Mouse (Mus musculus): Measurements from ENCODE around the gene Dnah11. TPM values are rescaled to one million over a fixed set of nuclear protein-coding genes. Genes with fewer than 3 reads are reported as not detected.
A peak's percentile ranks its signal among the peaks of the same experiment; 100 is the strongest.

Dnah11 gene
- polyA plus RNA-seq, 1 experiment from 2014 or later, result 0.19 TPM

DNA sequence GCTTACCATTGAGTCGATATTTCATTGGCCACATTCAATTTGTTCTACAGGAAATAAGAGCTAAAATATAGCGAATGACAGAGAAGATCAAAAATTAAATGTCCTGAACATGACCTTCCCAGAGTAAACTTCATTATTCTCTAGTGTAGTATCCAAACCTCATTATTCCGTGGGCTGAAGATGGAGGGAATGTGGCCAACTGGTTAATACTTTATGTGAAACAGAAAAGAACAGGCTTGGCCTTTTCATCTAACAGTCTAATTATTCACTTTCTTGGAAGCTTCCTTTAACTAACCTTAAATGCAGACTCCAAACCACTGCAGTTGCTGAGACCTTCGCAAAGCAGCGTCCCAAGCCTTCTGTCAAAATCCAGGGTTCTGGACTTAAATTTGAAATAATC, 41.9 kb downstream of the Dnah11 start:
- Histone ChIP-seq H3K9me3 (no peaks in the 10 kb centered on the region), H3K27me3 (no peaks in the 10 kb centered on the region), H3K4me1 (no peaks in the 10 kb centered on the region), H3K9ac (replicated peaks) (no peak overlapping the region), H3K4me2 (replicated peaks) (no peak overlapping the region), H3K27ac (replicated peaks) (no peak overlapping the region), H3K36me3 (no peaks in the 10 kb centered on the region), H3K4me3 (no peak overlapping the region)
- WGBS, result 92% methylated on average over 5 of the region's 5 CpGs
- no peak for ATAC-seq (ENCODE audit: low FRiP score, low read depth)

DNA sequence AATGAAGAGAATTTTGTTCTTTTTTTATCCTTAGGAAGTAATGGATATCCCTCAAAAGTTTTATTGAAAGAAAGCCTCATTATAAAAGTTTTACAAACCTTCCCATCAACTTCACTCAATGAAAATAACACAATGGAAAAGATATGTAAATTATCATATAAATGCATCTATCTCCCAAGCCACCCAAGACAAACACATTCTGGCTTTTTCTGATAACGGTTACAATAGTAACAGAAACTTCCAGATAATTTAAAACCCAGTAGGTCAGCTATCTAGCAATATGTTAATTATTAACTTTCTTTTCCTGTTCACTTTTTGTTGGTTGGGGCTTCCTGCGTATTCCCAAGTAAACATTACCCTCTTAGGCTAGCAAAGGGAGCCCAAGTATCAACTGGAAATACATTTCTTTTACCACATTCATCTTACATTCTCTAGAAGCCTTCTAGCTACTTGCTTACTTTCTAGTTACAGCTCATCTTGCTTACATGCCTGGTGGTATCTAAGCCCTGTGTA, 51.3 kb downstream of the Dnah11 start:
- Histone ChIP-seq H3K27me3 (no peaks in the 10 kb centered on the region), H3K4me2 (replicated peaks) (no peak overlapping the region), H3K9ac (replicated peaks) (no peak overlapping the region), H3K9me3 (no peaks in the 10 kb centered on the region), H3K4me1 (no peaks in the 10 kb centered on the region), H3K4me3 (no peak overlapping the region), H3K27ac (replicated peaks) (no peak overlapping the region), H3K36me3 (no peaks in the 10 kb centered on the region)
- WGBS, result 86% methylated on average over 2 of the region's 2 CpGs
- no peak for ATAC-seq (ENCODE audit: low FRiP score, low read depth)

DNA sequence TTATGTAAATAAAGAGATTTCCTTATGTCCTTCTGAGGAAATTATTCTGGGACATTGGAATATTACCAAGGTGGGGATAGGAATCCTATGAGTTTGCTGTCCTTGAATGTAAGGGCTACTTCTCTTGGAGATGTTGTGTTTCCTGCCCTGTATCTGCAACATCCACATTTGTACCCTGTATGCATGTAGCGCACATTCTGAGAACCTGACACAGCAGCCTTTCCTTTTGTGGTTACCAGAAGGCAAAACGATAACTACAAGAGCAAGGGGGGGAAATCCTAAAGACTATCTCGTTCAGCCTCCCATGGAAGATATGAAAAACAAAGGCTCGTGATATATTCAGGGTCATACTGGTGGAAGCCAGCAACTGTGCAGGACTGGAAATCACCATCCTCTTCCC, 70.7 kb downstream of the Dnah11 start:
- Histone ChIP-seq H3K4me2 (replicated peaks) (no peak overlapping the region), H3K9ac (replicated peaks) (no peak overlapping the region), H3K36me3 (no peaks in the 10 kb centered on the region), H3K27me3 (no peaks in the 10 kb centered on the region), H3K4me3 (no peak overlapping the region), H3K27ac (replicated peaks) (no peak overlapping the region), H3K4me1 (no peaks in the 10 kb centered on the region), H3K9me3 (no peaks in the 10 kb centered on the region)
- no peak for ATAC-seq (ENCODE audit: low FRiP score, low read depth)
- 86% methylated on average over 4 of the region's 4 CpGs for WGBS

DNA sequence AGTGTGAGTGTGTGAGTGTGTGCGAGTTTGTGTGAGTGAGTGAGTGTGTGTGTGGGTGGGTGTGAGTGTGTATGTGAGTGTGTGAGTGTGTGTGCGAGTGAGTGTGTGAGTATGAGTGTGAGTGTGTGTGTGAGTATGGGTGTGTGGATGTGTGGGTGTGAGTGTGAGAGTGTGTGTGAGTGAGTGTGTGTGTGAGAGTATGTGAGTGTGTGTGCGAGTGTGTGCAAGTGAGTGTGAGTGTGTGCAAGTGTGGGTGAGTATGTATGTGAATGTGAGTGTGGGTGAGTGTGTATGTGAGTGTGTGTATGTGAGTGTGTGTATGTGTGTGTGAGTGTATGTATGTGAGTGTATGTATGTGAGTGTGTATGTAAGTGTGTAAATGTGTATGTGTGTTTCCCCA, 79.2 kb downstream of the Dnah11 start:
- Histone ChIP-seq H3K27me3 (no peaks in the 10 kb centered on the region), H3K4me2 (replicated peaks) (no peak overlapping the region), H3K9me3 (no peaks in the 10 kb centered on the region), H3K4me3 (no peak overlapping the region), H3K4me1 (no peaks in the 10 kb centered on the region), H3K36me3 (no peaks in the 10 kb centered on the region), H3K9ac (replicated peaks) (no peak overlapping the region), H3K27ac (replicated peaks) (no peak overlapping the region)
- ATAC-seq (ENCODE audit: low FRiP score, low read depth), result no peak
- WGBS, result 99% methylated on average over 3 of the region's 3 CpGs

DNA sequence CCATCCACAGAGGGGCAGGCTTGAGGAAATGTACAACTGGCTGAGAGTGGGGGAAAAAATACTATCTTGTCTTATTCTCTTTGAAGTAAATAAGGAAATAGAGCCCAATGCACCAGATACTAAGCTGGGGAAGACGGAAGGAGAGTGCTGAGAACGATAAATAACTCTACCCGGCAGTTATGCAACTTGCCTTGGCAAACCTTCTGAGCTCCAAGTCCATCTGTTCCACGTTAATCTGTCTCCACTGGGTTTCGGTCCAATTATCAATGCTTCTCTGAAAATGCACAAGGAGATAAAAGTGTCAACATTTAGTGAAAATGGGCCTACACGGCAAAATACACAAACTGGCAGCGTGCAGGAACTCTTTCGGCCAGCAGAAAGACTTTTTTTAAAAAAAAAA, 86.2 kb downstream of the Dnah11 start:
- no peaks in the 10 kb centered on the region for H3K36me3 ChIP-seq
- no peaks in the 10 kb centered on the region for H3K9me3 ChIP-seq
- H3K4me2 ChIP-seq (replicated peaks), result no peak overlapping the region
- 85% methylated on average over 8 of the region's 8 CpGs for WGBS
- no peaks in the 10 kb centered on the region for H3K27me3 ChIP-seq
- H3K4me1 ChIP-seq, result no peaks in the 10 kb centered on the region
- ATAC-seq (ENCODE audit: low FRiP score, low read depth), result no peak
- H3K9ac ChIP-seq (replicated peaks), result no peak overlapping the region
- H3K27ac ChIP-seq (replicated peaks), result no peak overlapping the region
- no peak overlapping the region for H3K4me3 ChIP-seq

DNA sequence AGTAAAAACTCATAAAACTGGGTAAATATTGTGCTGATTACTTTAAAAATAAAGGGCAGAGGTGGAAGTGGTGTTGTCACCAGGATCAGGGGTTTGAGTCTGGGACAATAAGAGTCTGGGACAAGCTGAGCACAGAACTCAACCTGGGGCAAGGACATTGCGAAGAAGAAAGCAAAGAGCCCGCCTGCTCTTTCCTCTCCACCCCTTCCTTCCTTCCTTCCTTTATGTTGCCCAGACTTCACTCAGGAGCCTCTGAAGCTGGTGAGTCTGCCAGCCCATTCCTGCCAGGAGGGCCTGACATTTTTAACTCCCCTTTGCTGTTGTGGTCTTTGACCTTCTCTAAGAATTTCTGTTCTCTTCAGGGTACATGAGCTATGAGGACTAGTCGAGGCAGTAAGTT, 86.9 kb downstream of the Dnah11 start:
- 86% methylated on average over 3 of the region's 3 CpGs for WGBS
- H3K4me1 ChIP-seq, result no peaks in the 10 kb centered on the region
- no peaks in the 10 kb centered on the region for H3K36me3 ChIP-seq
- H3K27ac ChIP-seq (replicated peaks), result no peak overlapping the region
- no peak overlapping the region for H3K9ac ChIP-seq (replicated peaks)
- H3K4me2 ChIP-seq (replicated peaks), result no peak overlapping the region
- no peak for ATAC-seq (ENCODE audit: low FRiP score, low read depth)
- H3K4me3 ChIP-seq, result no peak overlapping the region
- H3K27me3 ChIP-seq, result no peaks in the 10 kb centered on the region
- no peaks in the 10 kb centered on the region for H3K9me3 ChIP-seq

DNA sequence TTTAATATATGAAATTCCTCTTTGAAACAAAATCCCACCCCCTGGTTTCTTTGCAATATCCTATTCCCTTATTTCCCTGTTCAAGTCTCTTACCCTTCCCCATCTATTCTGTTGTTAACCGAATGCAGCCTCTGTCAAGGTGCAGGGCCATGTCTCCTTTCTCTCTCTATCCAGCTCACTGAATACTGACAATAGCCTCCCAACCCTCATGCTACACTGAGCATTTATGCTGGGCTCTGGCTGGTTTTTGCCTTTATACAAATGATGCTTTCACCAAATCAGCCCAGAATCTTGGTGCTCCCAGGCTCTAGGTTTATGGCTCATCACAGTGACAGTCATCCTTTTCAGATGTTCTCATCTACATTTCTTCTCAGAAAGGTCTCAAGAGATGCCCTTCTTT, 91.1 kb downstream of the Dnah11 start:
- Histone ChIP-seq H3K9ac (replicated peaks) (no peak overlapping the region), H3K27ac (replicated peaks) (no peak overlapping the region), H3K4me2 (replicated peaks) (no peak overlapping the region), H3K4me3 (no peak overlapping the region), H3K36me3 (no peaks in the 10 kb centered on the region), H3K4me1 (no peaks in the 10 kb centered on the region), H3K9me3 (no peaks in the 10 kb centered on the region), H3K27me3 (no peaks in the 10 kb centered on the region)
- no peak for ATAC-seq (ENCODE audit: low FRiP score, low read depth)
- 52% methylated on average over 1 of the region's 1 CpGs for WGBS

DNA sequence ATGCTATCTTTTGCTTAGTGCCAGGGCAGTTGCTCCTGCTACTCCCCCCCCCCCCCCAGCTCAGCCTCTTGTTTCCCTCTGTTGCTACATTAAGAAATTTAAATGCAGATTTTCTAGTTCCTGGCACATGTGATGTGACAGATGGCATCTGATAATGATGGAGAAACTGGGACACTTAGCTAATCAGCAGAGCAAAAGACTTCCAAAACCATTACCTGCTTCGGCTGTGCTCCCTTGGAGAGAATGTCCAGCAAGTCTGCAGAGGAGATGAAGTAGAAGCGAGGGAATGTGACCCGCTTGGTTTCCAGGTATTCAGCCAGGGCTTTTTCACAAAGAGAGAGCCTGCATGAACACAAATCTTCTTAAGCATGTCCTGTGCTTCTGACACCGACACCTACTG, 94.3 kb downstream of the Dnah11 start:
- no peak overlapping the region for H3K4me2 ChIP-seq (replicated peaks)
- no peaks in the 10 kb centered on the region for H3K27me3 ChIP-seq
- no peak for ATAC-seq (ENCODE audit: low FRiP score, low read depth)
- H3K9ac ChIP-seq (replicated peaks), result no peak overlapping the region
- no peaks in the 10 kb centered on the region for H3K9me3 ChIP-seq
- no peak overlapping the region for H3K27ac ChIP-seq (replicated peaks)
- no peaks in the 10 kb centered on the region for H3K36me3 ChIP-seq
- 85% methylated on average over 4 of the region's 4 CpGs for WGBS
- no peak overlapping the region for H3K4me3 ChIP-seq
- H3K4me1 ChIP-seq, result no peaks in the 10 kb centered on the region

DNA sequence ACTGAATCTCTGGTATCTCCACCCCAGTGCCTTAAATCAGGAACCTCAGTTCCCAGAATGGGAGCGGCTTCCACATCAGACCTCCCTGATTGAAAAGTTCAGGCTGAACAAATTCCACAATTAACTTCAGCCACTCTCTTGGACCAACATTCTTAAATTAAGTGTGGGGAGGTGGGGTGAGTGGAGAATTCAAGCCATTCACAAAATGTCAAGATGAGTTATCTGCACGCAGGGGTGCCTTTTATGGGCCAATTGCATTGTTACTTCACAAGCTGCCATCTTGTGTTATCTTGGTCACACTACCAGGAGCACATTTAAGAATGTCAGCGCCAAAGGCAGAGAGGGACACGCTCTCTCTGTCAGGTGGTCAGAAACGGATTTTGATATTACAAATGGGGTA, 99.1 kb downstream of the Dnah11 start:
- ATAC-seq (ENCODE audit: low FRiP score, low read depth), result peak; percentile 32; the same call in 1 of the 2 replicates
- WGBS, result 65% methylated on average over 5 of the region's 5 CpGs

DNA sequence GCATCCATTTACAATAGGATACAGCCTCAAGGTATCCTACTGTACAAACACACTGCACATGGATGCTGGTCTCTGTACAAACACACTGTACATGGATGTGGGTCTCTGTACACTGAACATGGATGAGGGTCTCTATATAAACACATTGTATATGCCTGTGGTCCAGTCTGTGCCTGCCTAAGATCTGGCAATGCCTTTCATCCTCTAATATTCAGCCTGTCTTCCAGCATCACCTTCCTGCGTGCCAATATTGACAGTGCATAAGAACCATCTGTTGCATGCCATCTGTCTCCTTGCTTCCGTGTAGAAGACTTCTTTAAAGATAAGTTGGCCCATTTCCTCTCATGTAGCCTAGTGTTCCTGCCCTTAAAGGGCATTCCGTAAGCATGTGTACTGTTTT, 100.6 kb downstream of the Dnah11 start:
- WGBS, result 84% methylated on average over 3 of the region's 3 CpGs
- H3K4me2 ChIP-seq (replicated peaks), result no peak overlapping the region
- no peak overlapping the region for H3K27ac ChIP-seq (replicated peaks)
- no peaks in the 10 kb centered on the region for H3K27me3 ChIP-seq
- H3K9me3 ChIP-seq, result no peaks in the 10 kb centered on the region
- no peak for ATAC-seq (ENCODE audit: low FRiP score, low read depth)
- no peaks in the 10 kb centered on the region for H3K4me1 ChIP-seq
- H3K9ac ChIP-seq (replicated peaks), result no peak overlapping the region
- no peak overlapping the region for H3K4me3 ChIP-seq
- no peaks in the 10 kb centered on the region for H3K36me3 ChIP-seq

More for the DNA sequence above, 99.1 kb downstream of the Dnah11 start:
- no peaks in the 10 kb centered on the region for H3K27me3 ChIP-seq
- H3K4me3 ChIP-seq, result no peak overlapping the region
- no peak overlapping the region for H3K4me2 ChIP-seq (replicated peaks)
- H3K9me3 ChIP-seq, result no peaks in the 10 kb centered on the region
- no peaks in the 10 kb centered on the region for H3K4me1 ChIP-seq
- no peak overlapping the region for H3K9ac ChIP-seq (replicated peaks)
- H3K27ac ChIP-seq (replicated peaks), result no peak overlapping the region
- H3K36me3 ChIP-seq, result no peaks in the 10 kb centered on the region

DNA sequence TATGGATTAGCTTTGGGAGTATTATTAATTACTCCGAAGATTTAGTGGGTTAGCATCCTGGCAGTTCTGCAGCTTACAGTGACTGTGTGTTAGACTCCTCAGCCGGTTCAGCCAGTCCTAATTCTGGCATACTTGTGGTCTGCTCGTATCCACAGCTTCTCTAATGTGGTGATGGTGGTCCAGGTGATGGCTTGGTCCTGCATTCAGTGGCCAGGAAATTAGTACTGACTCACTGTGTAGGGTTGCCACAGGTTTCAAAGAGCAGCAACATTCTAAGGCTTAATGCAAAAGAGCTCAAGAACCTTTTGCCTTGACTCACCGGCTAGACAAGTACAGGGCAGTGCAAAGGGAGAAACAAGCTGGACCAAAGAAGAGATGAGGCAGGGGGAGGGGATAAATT, 103.9 kb downstream of the Dnah11 start:
- Histone ChIP-seq H3K9ac (replicated peaks) (no peak overlapping the region), H3K9me3 (no peaks in the 10 kb centered on the region), H3K36me3 (no peaks in the 10 kb centered on the region), H3K4me2 (replicated peaks) (no peak overlapping the region), H3K4me1 (no peaks in the 10 kb centered on the region), H3K27ac (replicated peaks) (no peak overlapping the region), H3K27me3 (no peaks in the 10 kb centered on the region), H3K4me3 (no peak overlapping the region)
- ATAC-seq (ENCODE audit: low FRiP score, low read depth), result no peak
- WGBS, result 91% methylated on average over 4 of the region's 4 CpGs

DNA sequence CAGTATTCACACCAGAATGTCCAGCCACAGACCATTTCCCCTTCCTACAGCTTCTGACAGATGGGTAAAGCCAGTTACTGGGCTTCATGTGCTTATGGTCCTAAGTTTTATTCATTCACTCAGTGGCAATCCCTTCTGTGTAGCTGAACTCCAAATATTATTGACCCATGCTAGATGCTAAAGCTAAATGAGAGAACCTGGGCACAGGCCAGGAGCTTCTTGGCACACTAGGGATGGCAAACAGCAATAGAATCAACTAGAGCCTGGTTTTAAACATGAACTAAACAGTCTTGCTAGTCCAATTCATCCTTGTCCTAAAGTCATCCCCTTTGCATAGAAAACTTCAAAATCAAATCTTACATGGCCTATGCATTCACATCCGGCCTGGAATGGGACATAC, 113.6 kb downstream of the Dnah11 start:
- H3K27me3 ChIP-seq, result no peaks in the 10 kb centered on the region
- H3K4me1 ChIP-seq, result no peaks in the 10 kb centered on the region
- no peak overlapping the region for H3K27ac ChIP-seq (replicated peaks)
- no peak overlapping the region for H3K4me3 ChIP-seq
- ATAC-seq (ENCODE audit: low FRiP score, low read depth), result no peak
- H3K9ac ChIP-seq (replicated peaks), result no peak overlapping the region
- no peaks in the 10 kb centered on the region for H3K36me3 ChIP-seq
- no peaks in the 10 kb centered on the region for H3K9me3 ChIP-seq
- WGBS, result 87% methylated on average over 1 of the region's 1 CpGs
- H3K4me2 ChIP-seq (replicated peaks), result no peak overlapping the region

DNA sequence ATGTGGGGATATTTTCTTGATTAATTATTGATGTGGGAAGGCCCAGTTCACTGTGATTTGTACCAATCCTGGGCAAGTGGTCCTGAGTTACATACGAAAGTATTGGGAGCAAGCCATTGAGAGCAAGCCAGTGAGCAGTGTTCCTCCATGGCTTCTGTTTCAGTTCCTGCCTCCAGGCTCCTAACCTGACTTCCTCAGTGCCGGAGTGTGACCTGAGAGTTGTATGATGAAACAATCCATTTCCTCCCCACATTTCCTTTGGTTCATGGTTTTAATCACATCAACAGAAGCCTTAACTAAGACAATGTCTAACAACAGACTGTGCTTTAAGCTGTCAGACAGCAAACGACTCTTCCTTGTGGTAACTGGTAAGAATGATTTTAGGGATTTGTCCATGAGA, 114.0 kb downstream of the Dnah11 start:
- ATAC-seq (ENCODE audit: low FRiP score, low read depth), result no peak
- Histone ChIP-seq H3K9ac (replicated peaks) (no peak overlapping the region), H3K4me2 (replicated peaks) (no peak overlapping the region), H3K9me3 (no peaks in the 10 kb centered on the region), H3K36me3 (no peaks in the 10 kb centered on the region), H3K4me1 (no peaks in the 10 kb centered on the region), H3K4me3 (no peak overlapping the region), H3K27ac (replicated peaks) (no peak overlapping the region), H3K27me3 (no peaks in the 10 kb centered on the region)
- WGBS, result 92% methylated on average over 3 of the region's 3 CpGs

Data from midbrain, embryonic 12.5 days (tissue).